Mouse (Mus musculus) hindbrain, embryonic 16.5 days (tissue): ENCODE measurements around the gene Immt. TPM values are rescaled to one million over a fixed set of nuclear protein-coding genes. Genes with fewer than 3 reads are reported as not detected.

Experiments used
- ATAC-seq: fragments of 200-750 bp; cut with Nextera tagmentation; 2 replicates; pipeline ENCODE4 v1.8.0; 2017; ENCODE audit warnings: moderate TSS enrichment, moderate library complexity
- H3K27ac ChIP-seq: fragments of 300-500 bp; sonication (generic); 2 replicates; pipeline ENCODE4 v1.5.1; 2014; ENCODE audit warnings: low read depth, mild to moderate bottlenecking, control low read depth, low read length, moderate library complexity
- H3K27me3 ChIP-seq: fragments of 300-500 bp; sonication (generic); replicated peaks from 2 replicates; pipeline ENCODE4 v1.6.1; 2014; ENCODE audit warnings: low read length; ENCODE audit not compliant: control insufficient read depth, insufficient read depth
- H3K36me3 ChIP-seq: fragments of 300-500 bp; sonication (generic); 2 replicates; pipeline ENCODE4 v1.6.1; 2014; ENCODE audit warnings: mild to moderate bottlenecking, low read length, moderate library complexity, mixed read lengths; ENCODE audit not compliant: control insufficient read depth, insufficient read depth
- H3K4me1 ChIP-seq: fragments of 300-500 bp; sonication (generic); 2 replicates; pipeline ENCODE4 v1.6.1; 2014; ENCODE audit warnings: low read depth, low read length; ENCODE audit not compliant: control insufficient read depth, insufficient read depth
- H3K4me2 ChIP-seq: fragments of 300-500 bp; sonication (generic); 2 replicates; pipeline ENCODE4 v1.6.1; 2014; ENCODE audit warnings: mild to moderate bottlenecking, low read length, control low read depth, moderate library complexity
- H3K4me3 ChIP-seq: fragments of 300-500 bp; sonication (generic); 2 replicates; pipeline ENCODE4 v1.5.1; 2014; ENCODE audit warnings: mild to moderate bottlenecking, low read length, control low read depth, moderate library complexity
- H3K9ac ChIP-seq: fragments of 300-500 bp; sonication (generic); 2 replicates; pipeline ENCODE4 v1.6.1; 2014; ENCODE audit warnings: low read depth, mild to moderate bottlenecking, control low read depth, low read length, moderate library complexity
- H3K9me3 ChIP-seq: fragments of 300-500 bp; sonication (generic); 2 replicates; pipeline ENCODE4 v1.6.1; 2014; ENCODE audit warnings: mild to moderate bottlenecking, low read length, moderate library complexity; ENCODE audit not compliant: control insufficient read depth
- WGBS: fragments of 180-500 bp; shearing (Covaris S2); extraction: QIAGEN DNeasy Blood & Tissue Kit; methylation state at CpG from one replicate; pipeline ENCODE4 v1.1.7; 2014; 5-methylcytosine and 5-hydroxymethylcytosine counted together
- polyA plus RNA-seq: library from polyadenylated mRNA; unstranded; fragments of >200 nt; fragmentation: Nextera tagmentation; extraction: Ambion mirVana; gene quantifications from 2 replicates; pipeline ENCODE4 v1.2.1, GENCODE M21; 2015

Immt gene
- polyA plus RNA-seq, 1 experiment from 2014 or later: 165 TPM

DNA sequence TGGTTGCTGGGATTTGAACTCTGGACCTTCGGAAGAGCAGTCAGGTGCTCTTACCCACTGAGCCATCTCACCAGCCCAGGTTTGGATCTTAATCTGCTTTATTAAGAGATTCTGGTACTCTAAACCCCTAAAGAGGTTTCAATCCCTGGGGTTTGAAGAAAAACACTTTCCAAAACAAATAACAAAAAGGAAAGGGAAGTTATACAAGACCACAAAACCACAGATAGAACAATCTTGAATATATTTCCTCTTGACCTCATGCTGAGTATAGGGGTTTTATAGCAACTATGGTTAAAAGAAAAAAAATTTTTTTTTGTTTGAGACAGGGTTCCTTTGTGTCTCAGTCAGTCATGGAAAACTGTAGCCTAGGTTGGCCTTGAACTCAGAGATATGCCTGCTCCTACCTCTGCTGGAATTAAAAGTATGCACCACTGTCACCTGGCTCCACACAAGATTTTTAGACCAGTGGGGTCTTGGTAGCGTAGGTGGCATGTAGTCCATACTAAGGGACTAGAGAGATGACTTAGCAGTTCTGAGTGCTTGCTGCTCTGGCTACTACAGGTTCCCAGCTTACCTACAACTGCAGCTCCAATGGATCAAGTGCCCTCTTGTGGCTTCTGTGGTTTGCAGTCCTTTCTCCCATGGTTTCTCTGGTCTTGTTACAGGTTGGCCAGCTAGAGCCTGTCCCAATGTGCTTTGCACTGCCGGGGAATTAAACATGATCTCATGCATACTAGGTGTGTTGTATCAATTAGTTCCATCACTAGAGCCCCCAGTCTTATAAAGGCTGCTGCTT lies 47.0 kb downstream of the Immt start:
- Histone ChIP-seq H3K36me3 (peaks cover 48% of the 10 kb centered on the region), H3K27me3 (no peaks in the 10 kb centered on the region), H3K9ac (no peak overlapping the region), H3K4me1 (no peaks in the 10 kb centered on the region), H3K9me3 (no peaks in the 10 kb centered on the region), H3K4me3 (no peak overlapping the region), H3K4me2 (no peak overlapping the region), H3K27ac (no peak overlapping the region)
- no peak for ATAC-seq
- WGBS: 91% methylated on average over 3 of the region's 3 CpGs

DNA sequence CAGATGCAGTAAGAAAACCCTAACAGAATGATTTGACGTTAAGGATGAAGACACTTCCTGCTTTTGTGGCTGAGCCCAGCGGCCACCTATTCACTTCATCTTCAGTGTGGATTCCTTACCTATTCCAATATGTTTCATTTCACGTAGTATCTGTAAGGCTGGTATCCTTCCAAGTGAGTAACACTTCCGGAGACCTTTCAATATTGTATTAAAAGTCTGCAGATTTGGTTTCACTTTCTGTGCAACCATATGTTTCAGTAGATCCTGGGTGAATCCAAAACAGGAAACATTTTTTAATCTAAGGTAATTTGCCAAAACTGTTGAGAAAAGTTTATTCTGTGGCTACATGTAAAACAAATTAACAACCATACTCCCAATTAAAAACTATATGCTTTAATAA lies 62.1 kb downstream of the Immt start:
- Histone ChIP-seq H3K9ac (no peak overlapping the region), H3K27me3 (no peaks in the 10 kb centered on the region), H3K27ac (no peak overlapping the region), H3K36me3 (peaks cover 62% of the 10 kb centered on the region), H3K9me3 (no peaks in the 10 kb centered on the region), H3K4me1 (no peaks in the 10 kb centered on the region), H3K4me3 (no peak overlapping the region), H3K4me2 (no peak overlapping the region)
- ATAC-seq: no peak
- WGBS: 91% methylated on average over 4 of the region's 4 CpGs

DNA sequence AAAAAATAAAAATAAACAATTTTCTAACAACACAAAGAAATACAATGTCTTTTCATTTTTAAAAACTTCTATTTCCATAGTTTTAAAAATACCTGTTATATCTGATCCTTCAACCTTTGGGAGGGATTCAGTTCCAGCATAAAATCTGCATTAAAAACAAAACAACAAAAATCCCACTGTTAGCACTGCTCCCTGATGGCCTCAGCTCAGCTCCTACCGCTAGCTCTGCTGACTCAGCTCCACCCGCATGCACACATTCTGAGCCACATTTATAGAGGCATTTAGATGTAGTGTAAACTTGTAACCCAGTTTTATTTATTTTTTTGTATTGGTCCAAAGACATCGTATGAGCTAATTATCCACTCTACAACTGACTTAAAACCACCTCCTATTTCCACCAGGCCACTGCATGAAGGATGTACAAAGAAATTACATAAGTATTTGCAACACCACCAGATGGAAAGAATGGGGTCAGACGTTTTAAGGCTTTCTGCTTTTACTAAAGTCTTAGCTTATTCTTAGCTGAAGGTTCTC lies 76.6 kb downstream of the Immt start:
- Histone ChIP-seq H3K4me1 (peaks cover 10% of the 10 kb centered on the region), H3K9ac (peak overlapping the region; percentile 71), H3K27me3 (no peaks in the 10 kb centered on the region), H3K36me3 (peaks cover 16% of the 10 kb centered on the region), H3K27ac (no peak overlapping the region), H3K4me2 (peak overlapping the region; percentile 91), H3K4me3 (peak overlapping the region; percentile 81), H3K9me3 (no peaks in the 10 kb centered on the region)
- 6% methylated on average over 4 of the region's 4 CpGs for WGBS
- no peak for ATAC-seq

DNA sequence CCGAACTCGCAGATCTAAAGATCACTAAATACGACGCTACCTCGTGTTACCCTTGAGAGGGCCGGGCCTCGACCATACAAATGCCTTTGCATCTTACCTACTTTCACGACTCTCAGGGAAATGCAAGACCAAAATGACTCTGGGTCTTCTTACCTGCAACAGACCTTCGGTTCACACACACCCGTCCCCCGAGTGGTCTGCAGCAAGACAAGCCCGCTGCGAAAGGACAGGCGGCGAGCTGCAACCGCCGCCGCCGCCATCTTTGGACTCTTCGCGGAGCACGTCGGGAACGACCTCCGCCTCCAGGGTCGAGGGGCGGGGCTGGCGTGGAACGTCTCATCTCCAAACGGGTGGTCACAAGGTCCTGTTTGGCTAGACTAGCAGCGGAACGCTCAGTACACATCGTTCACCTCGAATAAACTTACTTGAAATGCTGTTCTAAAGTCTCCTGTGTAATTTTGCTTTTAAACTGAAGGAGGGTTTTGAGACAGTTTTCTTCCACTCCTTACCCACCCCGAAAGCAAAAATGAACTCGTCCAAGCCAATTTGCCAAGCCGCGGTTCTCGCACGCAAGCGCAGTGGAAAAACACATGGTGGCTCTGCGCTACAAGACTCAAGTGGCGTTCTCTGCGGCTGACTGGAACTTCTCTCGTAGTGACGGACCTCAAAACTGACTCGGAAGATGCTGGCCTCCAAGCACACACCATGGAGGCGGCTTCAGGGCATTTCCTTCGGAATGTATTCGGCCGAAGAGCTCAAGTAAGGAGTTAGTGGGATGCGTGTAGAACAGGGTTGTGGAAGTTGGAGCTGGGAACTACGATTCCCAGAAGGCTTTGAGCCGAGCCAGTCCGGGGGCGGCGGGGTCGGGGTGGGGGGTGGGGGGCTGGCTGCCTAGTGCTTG lies 77.6 kb downstream of the Immt start, which contains the start of the genes Ptcd3 and Polr1a:
Gene Ptcd3, minus strand, starts transcription at position 270 of the 901 bp plus-strand sequence.
Gene Polr1a, plus strand, starts transcription at position 573 of the 901 bp plus-strand sequence.
- H3K27ac ChIP-seq: peak within 1 kb of the TSS; percentile 75
- H3K4me1 ChIP-seq: peaks cover 10% of the 10 kb centered on the region
- H3K27me3 ChIP-seq: no peaks in the 10 kb centered on the region
- no peaks in the 10 kb centered on the region for H3K9me3 ChIP-seq
- peak; percentile 95 for ATAC-seq
- H3K4me2 ChIP-seq: peak within 1 kb of the TSS; percentile 91
- peak within 1 kb of the TSS; percentile 81 for H3K4me3 ChIP-seq
- H3K36me3 ChIP-seq: peaks cover 16% of the 10 kb centered on the region
- H3K9ac ChIP-seq: peak within 1 kb of the TSS; percentile 71
- under 1% methylated on average over 58 of the region's 58 CpGs for WGBS

DNA sequence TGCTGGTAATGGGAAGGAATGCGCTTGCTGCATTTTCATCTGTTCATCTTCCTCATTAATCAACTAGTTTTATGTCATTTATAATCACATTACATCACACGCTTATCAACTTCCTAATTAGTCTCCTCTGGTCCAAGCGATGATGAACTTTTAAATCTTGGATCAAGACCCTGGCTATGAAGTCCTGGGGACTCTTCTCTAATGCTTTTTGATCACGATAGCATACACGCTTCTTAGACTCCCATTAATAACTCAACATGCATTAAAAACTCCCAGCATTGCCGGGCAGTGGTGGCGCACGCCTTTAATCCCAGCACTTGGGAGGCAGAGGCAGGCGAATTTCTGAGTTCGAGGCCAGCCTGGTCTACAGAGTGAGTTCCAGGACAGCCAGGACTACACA lies 78.3 kb downstream of the Immt start:
- H3K4me3 ChIP-seq: peak overlapping the region; percentile 81
- H3K36me3 ChIP-seq: peaks cover 12% of the 10 kb centered on the region
- peak overlapping the region; percentile 75; the same call in 1 of the 2 replicates for H3K27ac ChIP-seq
- WGBS: 32% methylated on average over 10 of the region's 10 CpGs
- peaks cover 10% of the 10 kb centered on the region for H3K4me1 ChIP-seq
- peak; percentile 32 for ATAC-seq
- H3K9me3 ChIP-seq: no peaks in the 10 kb centered on the region
- H3K4me2 ChIP-seq: peak overlapping the region; percentile 91
- no peaks in the 10 kb centered on the region for H3K27me3 ChIP-seq
- peak overlapping the region; percentile 71 for H3K9ac ChIP-seq

DNA sequence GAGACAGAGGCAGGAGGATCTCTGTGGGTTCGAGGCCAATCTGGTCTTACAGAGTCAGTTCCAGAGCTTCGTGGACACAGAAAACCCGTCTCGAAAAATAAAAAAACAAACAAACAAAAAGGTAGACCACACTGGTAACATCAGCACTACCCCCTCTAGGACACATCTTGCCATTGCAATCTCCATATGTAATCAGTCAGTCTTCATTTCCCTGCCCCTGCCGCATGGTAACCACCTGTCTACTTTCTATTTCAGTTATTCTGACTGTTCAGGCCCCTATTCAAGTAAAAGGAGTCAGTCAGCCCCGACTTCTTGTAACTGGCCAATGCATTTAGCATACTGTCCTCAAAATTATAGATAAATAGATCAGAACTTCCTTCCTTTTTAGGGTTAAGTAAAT lies 78.7 kb downstream of the Immt start:
- Histone ChIP-seq H3K4me1 (peaks cover 10% of the 10 kb centered on the region), H3K27ac (no peak overlapping the region), H3K9ac (no peak overlapping the region), H3K36me3 (peaks cover 9% of the 10 kb centered on the region), H3K4me3 (peak overlapping the region; percentile 81; the same call in 1 of the 2 replicates), H3K27me3 (no peaks in the 10 kb centered on the region), H3K9me3 (no peaks in the 10 kb centered on the region), H3K4me2 (peak overlapping the region; percentile 91)
- WGBS: 73% methylated on average over 6 of the region's 6 CpGs
- ATAC-seq: no peak

DNA sequence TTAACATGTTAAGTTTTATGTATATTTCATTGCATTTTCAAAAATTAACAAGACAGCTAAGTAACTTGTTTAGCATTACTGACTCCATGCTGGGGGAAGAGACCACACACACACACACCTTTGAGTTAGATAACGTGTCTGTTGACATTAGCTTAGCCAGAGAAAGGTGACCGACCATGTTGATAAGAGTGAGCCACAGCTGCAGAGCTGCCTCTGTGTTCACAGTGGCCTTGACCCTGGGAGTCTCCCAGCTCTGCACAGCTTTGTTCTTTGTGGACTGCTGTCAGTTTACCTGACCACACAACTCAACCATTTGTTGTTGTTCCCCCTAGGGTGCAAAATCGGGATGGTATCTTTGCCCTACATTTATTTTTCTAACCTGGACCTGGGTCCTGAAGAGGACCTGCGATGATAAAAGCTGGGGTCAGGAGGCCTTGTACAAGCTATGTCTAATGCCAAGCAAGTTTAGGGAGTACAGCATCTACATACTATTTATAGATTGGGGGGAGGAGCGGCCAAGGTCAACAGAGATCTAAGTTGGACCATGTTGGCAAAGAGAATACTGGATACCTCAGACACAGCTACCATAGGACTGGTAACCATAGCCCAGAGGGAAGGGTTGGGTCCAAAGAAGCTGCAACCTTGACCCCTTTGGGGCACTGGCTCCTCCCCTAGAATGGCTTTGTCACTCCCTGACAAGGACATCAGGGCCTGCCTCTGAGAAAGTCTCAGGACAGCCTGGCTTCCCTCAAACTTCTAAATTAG lies 80.7 kb downstream of the Immt start:
- Histone ChIP-seq H3K4me1 (peaks cover 10% of the 10 kb centered on the region), H3K36me3 (peaks cover 13% of the 10 kb centered on the region; the same call in 1 of the 2 replicates), H3K9ac (no peak overlapping the region), H3K27ac (no peak overlapping the region), H3K27me3 (no peaks in the 10 kb centered on the region), H3K4me2 (no peak overlapping the region), H3K4me3 (no peak overlapping the region), H3K9me3 (no peaks in the 10 kb centered on the region)
- 94% methylated on average over 5 of the region's 5 CpGs for WGBS
- no peak for ATAC-seq

DNA sequence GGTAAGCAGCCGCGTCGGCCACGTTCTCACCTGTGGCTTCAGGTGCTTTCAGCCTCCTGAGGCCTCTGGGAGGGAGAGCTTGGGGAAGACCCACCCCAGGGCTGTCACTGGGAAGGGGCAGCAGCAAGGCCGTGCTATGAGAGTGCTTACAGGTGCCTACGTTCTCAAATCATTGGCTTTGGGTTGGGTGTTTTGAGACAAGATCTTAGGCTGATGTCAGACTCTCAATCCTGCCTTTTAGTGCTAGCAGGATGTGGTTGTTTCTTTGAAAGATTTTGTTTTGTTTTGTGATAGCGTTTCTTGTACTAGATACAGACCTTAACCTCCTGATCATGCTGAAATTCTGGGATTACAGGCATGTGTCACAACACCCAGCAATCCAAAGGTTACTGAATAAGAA lies 89.6 kb downstream of the Immt start:
- Histone ChIP-seq H3K9ac (no peak overlapping the region), H3K9me3 (no peaks in the 10 kb centered on the region), H3K27ac (no peak overlapping the region), H3K4me3 (no peak overlapping the region), H3K27me3 (no peaks in the 10 kb centered on the region), H3K4me1 (no peaks in the 10 kb centered on the region), H3K36me3 (peaks cover 55% of the 10 kb centered on the region), H3K4me2 (no peak overlapping the region)
- no peak for ATAC-seq
- 97% methylated on average over 7 of the region's 7 CpGs for WGBS
